Mouse (Mus musculus): ENCODE measurements at regions not wholly inside any gene's neighbourhood (a gene's known extent, or its start where the extent isn't known, plus 50 kb on each side); places are given as distances from the start of the nearest gene placed in this dataset.
A peak's percentile ranks its signal among the peaks of the same experiment; 100 is the strongest.

- WGBS: 30% methylated on average over 9 of the region's 9 CpGs
- peak; percentile 78 for TF ChIP-seq CTCF (IDR thresholded peaks at IDR 0.05; ENCODE audit: low read depth)
- H3K4me3 ChIP-seq (ENCODE audit: low read depth, low read length): no peak overlapping the region
- no peaks in the 10 kb centered on the region for H3K36me3 ChIP-seq (ENCODE audit: control insufficient read depth, insufficient read depth)
- H3K9me3 ChIP-seq (ENCODE audit: control insufficient read depth): no peaks in the 10 kb centered on the region
- no peaks in the 10 kb centered on the region for H3K27me3 ChIP-seq (replicated peaks; ENCODE audit: control insufficient read depth, insufficient read depth, low read length)
- no peaks in the 10 kb centered on the region for H3K4me1 ChIP-seq (replicated peaks; ENCODE audit: control insufficient read depth, insufficient read depth, low read length)
- no peak overlapping the region for H3K27ac ChIP-seq (ENCODE audit: low read depth, low read length)
- no peak overlapping the region for H3K9ac ChIP-seq (ENCODE audit: low read depth, low read length)
- H3K4me2 ChIP-seq (replicated peaks; ENCODE audit: low read depth): no peak overlapping the region
- ATAC-seq: no peak
These were observed 102.3 kb upstream of the Noct start for GRCm38 (mm10) chr3:51121703-51122540.

- Histone ChIP-seq H3K9ac (ENCODE audit: low read depth, low read length) (no peak overlapping the region), H3K4me3 (ENCODE audit: low read depth, low read length) (no peak overlapping the region), H3K4me1 (replicated peaks; ENCODE audit: control insufficient read depth, insufficient read depth, low read length) (no peaks in the 10 kb centered on the region), H3K27me3 (replicated peaks; ENCODE audit: control insufficient read depth, insufficient read depth, low read length) (no peaks in the 10 kb centered on the region), H3K27ac (ENCODE audit: low read depth, low read length) (no peak overlapping the region), H3K36me3 (ENCODE audit: control insufficient read depth, insufficient read depth) (no peaks in the 10 kb centered on the region), H3K9me3 (ENCODE audit: control insufficient read depth) (no peaks in the 10 kb centered on the region), H3K4me2 (replicated peaks; ENCODE audit: low read depth) (no peak overlapping the region)
- 96% methylated on average over 1 of the region's 1 CpGs for WGBS
- no peak for ATAC-seq
- no peak for TF ChIP-seq CTCF (IDR thresholded peaks at IDR 0.05; ENCODE audit: low read depth)
These were observed 101.7 kb upstream of the Noct start for GRCm38 (mm10) chr3:51122541-51122935.

GRCm38 (mm10) chr3:51127875-51128274, 96.4 kb upstream of the Noct start:
- Histone ChIP-seq H3K4me3 (ENCODE audit: low read depth, low read length) (no peak overlapping the region), H3K4me2 (replicated peaks; ENCODE audit: low read depth) (no peak overlapping the region), H3K27ac (ENCODE audit: low read depth, low read length) (no peak overlapping the region), H3K27me3 (replicated peaks; ENCODE audit: control insufficient read depth, insufficient read depth, low read length) (no peaks in the 10 kb centered on the region), H3K9ac (ENCODE audit: low read depth, low read length) (no peak overlapping the region), H3K4me1 (replicated peaks; ENCODE audit: control insufficient read depth, insufficient read depth, low read length) (no peaks in the 10 kb centered on the region), H3K9me3 (ENCODE audit: control insufficient read depth) (no peaks in the 10 kb centered on the region), H3K36me3 (ENCODE audit: control insufficient read depth, insufficient read depth) (no peaks in the 10 kb centered on the region)
- no peak for TF ChIP-seq CTCF (IDR thresholded peaks at IDR 0.05; ENCODE audit: low read depth)
- ATAC-seq: no peak
- WGBS: 68% methylated on average over 1 of the region's 1 CpGs

- no peak for ATAC-seq
- no peak for TF ChIP-seq CTCF (IDR thresholded peaks at IDR 0.05; ENCODE audit: low read depth)
- H3K27me3 ChIP-seq (replicated peaks; ENCODE audit: control insufficient read depth, insufficient read depth, low read length): no peaks in the 10 kb centered on the region
- H3K4me3 ChIP-seq (ENCODE audit: low read depth, low read length): no peak overlapping the region
- no peak overlapping the region for H3K27ac ChIP-seq (ENCODE audit: low read depth, low read length)
- 81% methylated on average over 10 of the region's 10 CpGs for WGBS
- H3K4me1 ChIP-seq (replicated peaks; ENCODE audit: control insufficient read depth, insufficient read depth, low read length): no peaks in the 10 kb centered on the region
- H3K36me3 ChIP-seq (ENCODE audit: control insufficient read depth, insufficient read depth): no peaks in the 10 kb centered on the region
- H3K4me2 ChIP-seq (replicated peaks; ENCODE audit: low read depth): no peak overlapping the region
- no peak overlapping the region for H3K9ac ChIP-seq (ENCODE audit: low read depth, low read length)
- H3K9me3 ChIP-seq (ENCODE audit: control insufficient read depth): no peaks in the 10 kb centered on the region
These were observed 95.6 kb upstream of the Noct start for GRCm38 (mm10) chr3:51128491-51129155.

- WGBS: 83% methylated on average over 5 of the region's 5 CpGs
- Histone ChIP-seq H3K36me3 (ENCODE audit: control insufficient read depth, insufficient read depth) (no peaks in the 10 kb centered on the region), H3K27ac (ENCODE audit: low read depth, low read length) (no peak overlapping the region), H3K4me1 (replicated peaks; ENCODE audit: control insufficient read depth, insufficient read depth, low read length) (no peaks in the 10 kb centered on the region), H3K4me3 (ENCODE audit: low read depth, low read length) (no peak overlapping the region), H3K27me3 (replicated peaks; ENCODE audit: control insufficient read depth, insufficient read depth, low read length) (no peaks in the 10 kb centered on the region), H3K4me2 (replicated peaks; ENCODE audit: low read depth) (no peak overlapping the region), H3K9ac (ENCODE audit: low read depth, low read length) (no peak overlapping the region), H3K9me3 (ENCODE audit: control insufficient read depth) (no peaks in the 10 kb centered on the region)
- TF ChIP-seq CTCF (IDR thresholded peaks at IDR 0.05; ENCODE audit: low read depth): no peak
- no peak for ATAC-seq
These were observed 93.5 kb upstream of the Noct start for GRCm38 (mm10) chr3:51130709-51131108.

- no peak for TF ChIP-seq CTCF (IDR thresholded peaks at IDR 0.05; ENCODE audit: low read depth)
- H3K9ac ChIP-seq (ENCODE audit: low read depth, low read length): no peak overlapping the region
- H3K4me2 ChIP-seq (replicated peaks; ENCODE audit: low read depth): no peak overlapping the region
- H3K27me3 ChIP-seq (replicated peaks; ENCODE audit: control insufficient read depth, insufficient read depth, low read length): no peaks in the 10 kb centered on the region
- H3K27ac ChIP-seq (ENCODE audit: low read depth, low read length): no peak overlapping the region
- H3K4me1 ChIP-seq (replicated peaks; ENCODE audit: control insufficient read depth, insufficient read depth, low read length): no peaks in the 10 kb centered on the region
- H3K9me3 ChIP-seq (ENCODE audit: control insufficient read depth): no peaks in the 10 kb centered on the region
- H3K4me3 ChIP-seq (ENCODE audit: low read depth, low read length): no peak overlapping the region
- WGBS: 86% methylated on average over 3 of the region's 3 CpGs
- H3K36me3 ChIP-seq (ENCODE audit: control insufficient read depth, insufficient read depth): no peaks in the 10 kb centered on the region
- no peak for ATAC-seq
These were observed 92.9 kb upstream of the Noct start for GRCm38 (mm10) chr3:51131341-51131740.
